Mouse (Mus musculus): Measurements from ENCODE around the gene Hgfac. TPM values are rescaled to one million over a fixed set of nuclear protein-coding genes. Genes with fewer than 3 reads are reported as not detected.

Hgfac gene
- polyA plus RNA-seq, 1 experiment = 11.0 TPM

GRCm38 (mm10) chr5:35010656-35011055, 30.7 kb upstream of the Hgfac start:
- Histone ChIP-seq H3K9me3 (no peaks in the 10 kb centered on the region), H3K36me3 (replicated peaks; ENCODE audit: low read length) (peaks cover 73% of the 10 kb centered on the region), H3K4me3 (replicated peaks) (no peak overlapping the region), H3K27me3 (replicated peaks) (no peaks in the 10 kb centered on the region), H3K4me1 (peaks cover 94% of the 10 kb centered on the region)
- TF ChIP-seq GATA1 (IDR thresholded peaks at IDR 0.05; ENCODE audit: borderline replicate concordance, low read length) (no peak), FLI1 (IDR thresholded peaks at IDR 0.05; ENCODE audit: low read length) (no peak)

DNA sequence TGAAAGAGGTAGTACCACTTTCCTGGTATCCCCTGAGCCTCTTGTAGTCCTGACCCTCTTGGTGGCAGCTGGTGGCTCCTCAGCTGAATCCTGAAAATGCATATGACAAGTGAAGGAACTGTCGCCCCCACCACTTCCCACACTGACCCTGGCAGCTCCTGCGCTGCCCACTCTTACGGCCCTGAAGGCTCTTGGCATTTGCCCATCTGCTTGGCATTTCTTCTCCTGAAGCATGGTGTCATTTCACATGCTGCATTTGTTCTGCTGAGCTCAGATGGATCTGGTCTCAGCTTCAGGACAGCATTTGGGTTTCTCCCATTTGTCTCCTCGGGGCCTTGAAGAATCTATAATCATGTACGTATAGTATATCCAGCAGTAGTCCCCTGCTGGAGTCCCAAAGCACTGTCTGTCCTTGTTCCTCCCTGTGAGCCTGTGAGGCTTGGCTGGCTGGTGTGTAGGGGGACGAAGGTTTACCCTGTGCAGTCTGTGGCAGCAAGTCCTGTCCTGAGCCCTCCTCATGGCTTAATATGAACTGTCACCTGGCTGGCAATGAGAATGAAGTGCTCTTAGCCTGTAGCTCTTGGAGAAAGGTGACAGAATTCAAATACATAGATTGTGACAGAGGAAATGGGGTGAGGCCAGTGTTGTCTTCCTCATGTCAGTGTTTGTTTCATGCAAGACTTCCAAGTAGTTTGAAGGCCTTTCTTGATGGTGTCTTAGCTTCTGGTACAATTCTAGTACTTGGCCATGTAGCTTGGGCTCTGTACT, 30.0 kb upstream of the Hgfac start:
- Histone ChIP-seq H3K36me3 (replicated peaks; ENCODE audit: low read length) (peaks cover 76% of the 10 kb centered on the region), H3K27me3 (replicated peaks) (no peaks in the 10 kb centered on the region), H3K9me3 (no peaks in the 10 kb centered on the region), H3K4me1 (peaks cover 94% of the 10 kb centered on the region), H3K4me3 (replicated peaks) (no peak overlapping the region)
- TF ChIP-seq GATA1 (IDR thresholded peaks at IDR 0.05; ENCODE audit: borderline replicate concordance, low read length) = no peak

- Histone ChIP-seq H3K4me1 (peaks cover 95% of the 10 kb centered on the region), H3K36me3 (replicated peaks; ENCODE audit: low read length) (peaks cover 70% of the 10 kb centered on the region), H3K4me3 (replicated peaks) (no peak overlapping the region), H3K27me3 (replicated peaks) (no peaks in the 10 kb centered on the region), H3K9me3 (no peaks in the 10 kb centered on the region)
- no peak for TF ChIP-seq FLI1 (IDR thresholded peaks at IDR 0.05; ENCODE audit: low read length)
- TF ChIP-seq GATA1 (IDR thresholded peaks at IDR 0.05; ENCODE audit: borderline replicate concordance, low read length) = no peak
Measured at GRCm38 (mm10) chr5:35014036-35014435, 27.3 kb upstream of the Hgfac start.

- no peaks in the 10 kb centered on the region for H3K9me3 ChIP-seq
- no peak overlapping the region for H3K4me3 ChIP-seq (replicated peaks)
- no peaks in the 10 kb centered on the region for H3K27me3 ChIP-seq (replicated peaks)
- H3K36me3 ChIP-seq (replicated peaks; ENCODE audit: low read length) = peaks cover 82% of the 10 kb centered on the region
- peaks cover 100% of the 10 kb centered on the region for H3K4me1 ChIP-seq
- TF ChIP-seq FLI1 (IDR thresholded peaks at IDR 0.05; ENCODE audit: low read length) (no peak), GATA1 (IDR thresholded peaks at IDR 0.05; ENCODE audit: borderline replicate concordance, low read length) (no peak)
Measured at GRCm38 (mm10) chr5:35019673-35020300, 21.5 kb upstream of the Hgfac start.

DNA sequence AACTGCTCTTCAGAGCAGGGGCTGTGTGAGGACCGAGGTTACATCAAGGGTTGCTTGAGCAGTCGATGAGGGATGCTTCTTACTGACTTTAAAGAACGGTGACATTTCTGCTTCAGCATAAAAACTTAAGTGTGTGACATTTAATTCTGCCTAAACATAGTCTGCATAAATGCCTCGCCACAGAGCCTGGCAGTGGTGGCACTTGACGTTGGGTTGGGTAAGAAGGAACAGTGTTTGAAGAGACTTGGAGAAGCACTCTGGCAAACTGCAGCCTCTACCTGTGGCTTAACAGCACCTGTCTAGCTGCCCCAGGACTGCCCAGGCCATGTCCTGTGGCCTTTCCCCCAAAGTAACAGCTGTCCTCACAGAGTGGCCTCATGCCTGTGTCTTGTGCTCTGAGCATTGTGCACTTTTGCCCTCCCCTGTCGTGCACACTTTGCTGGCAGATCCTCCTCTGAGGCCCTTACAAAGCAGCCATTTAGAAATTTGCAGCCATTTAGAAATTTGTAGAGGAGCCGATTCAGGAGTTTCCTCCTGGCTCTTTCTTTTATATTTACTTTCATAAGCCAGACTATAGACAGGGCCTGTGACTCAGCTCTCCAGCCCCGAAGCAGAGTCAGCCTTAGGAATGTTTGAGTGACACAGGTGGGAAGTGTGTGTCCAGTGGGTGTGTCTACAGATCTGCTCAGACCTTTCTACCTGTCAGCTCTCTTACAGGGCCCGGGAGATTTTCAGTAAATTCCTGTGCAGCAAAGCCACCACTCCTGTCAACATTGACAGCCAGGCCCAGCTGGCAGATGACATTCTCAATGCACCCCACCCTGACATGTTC, 20.7 kb upstream of the Hgfac start:
- no peak overlapping the region for H3K4me3 ChIP-seq (replicated peaks)
- H3K4me1 ChIP-seq = peaks cover 100% of the 10 kb centered on the region
- no peaks in the 10 kb centered on the region for H3K27me3 ChIP-seq (replicated peaks)
- peaks cover 86% of the 10 kb centered on the region for H3K36me3 ChIP-seq (replicated peaks; ENCODE audit: low read length)
- H3K9me3 ChIP-seq = no peaks in the 10 kb centered on the region
- TF ChIP-seq GATA1 (IDR thresholded peaks at IDR 0.05; ENCODE audit: borderline replicate concordance, low read length) (no peak), FLI1 (IDR thresholded peaks at IDR 0.05; ENCODE audit: low read length) (no peak)

GRCm38 (mm10) chr5:35024975-35025374, 16.3 kb upstream of the Hgfac start:
- peaks cover 100% of the 10 kb centered on the region for H3K4me1 ChIP-seq
- peaks cover 100% of the 10 kb centered on the region for H3K36me3 ChIP-seq (replicated peaks; ENCODE audit: low read length)
- H3K9me3 ChIP-seq = no peaks in the 10 kb centered on the region
- H3K4me3 ChIP-seq (replicated peaks) = no peak overlapping the region
- no peak for TF ChIP-seq GATA1 (IDR thresholded peaks at IDR 0.05; ENCODE audit: borderline replicate concordance, low read length)
- no peak for TF ChIP-seq FLI1 (IDR thresholded peaks at IDR 0.05; ENCODE audit: low read length)
- H3K27me3 ChIP-seq (replicated peaks) = no peaks in the 10 kb centered on the region

DNA sequence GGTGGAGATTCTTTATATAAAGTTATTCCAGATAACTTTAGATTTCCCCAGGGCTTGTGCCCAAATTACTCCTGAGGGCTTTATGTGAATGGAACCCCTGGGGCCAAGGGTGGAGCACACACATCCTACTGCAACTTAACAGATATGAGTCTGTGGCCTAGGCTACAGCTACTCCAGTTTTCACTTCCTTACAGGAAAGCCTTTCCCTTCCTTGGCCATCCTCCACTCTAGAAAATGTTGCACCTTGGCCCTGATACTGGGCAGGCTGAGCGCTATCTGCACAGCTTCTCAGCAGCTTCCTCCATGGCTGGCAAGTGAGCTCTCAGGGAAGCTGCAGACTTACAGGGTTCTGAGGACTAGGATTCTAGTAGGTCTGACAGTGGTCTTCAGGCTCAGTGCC, 12.0 kb upstream of the Hgfac start:
- H3K36me3 ChIP-seq (replicated peaks; ENCODE audit: low read length) = peaks cover 100% of the 10 kb centered on the region
- TF ChIP-seq GATA1 (IDR thresholded peaks at IDR 0.05; ENCODE audit: borderline replicate concordance, low read length) (no peak), FLI1 (IDR thresholded peaks at IDR 0.05; ENCODE audit: low read length) (no peak)
- H3K27me3 ChIP-seq (replicated peaks) = no peaks in the 10 kb centered on the region
- H3K9me3 ChIP-seq = no peaks in the 10 kb centered on the region
- H3K4me1 ChIP-seq = peaks cover 100% of the 10 kb centered on the region
- H3K4me3 ChIP-seq (replicated peaks) = no peak overlapping the region

- TF ChIP-seq GATA1 (IDR thresholded peaks at IDR 0.05; ENCODE audit: borderline replicate concordance, low read length) (no peak), FLI1 (IDR thresholded peaks at IDR 0.05; ENCODE audit: low read length) (no peak)
- Histone ChIP-seq H3K4me1 (peaks cover 100% of the 10 kb centered on the region), H3K4me3 (replicated peaks) (no peak overlapping the region), H3K27me3 (replicated peaks) (no peaks in the 10 kb centered on the region), H3K36me3 (replicated peaks; ENCODE audit: low read length) (peaks cover 100% of the 10 kb centered on the region), H3K9me3 (no peaks in the 10 kb centered on the region)
Measured at GRCm38 (mm10) chr5:35029755-35030154, 11.6 kb upstream of the Hgfac start.

GRCm38 (mm10) chr5:35033068-35033467, 8.2 kb upstream of the Hgfac start:
- Histone ChIP-seq H3K4me1 (peaks cover 99% of the 10 kb centered on the region), H3K9me3 (no peaks in the 10 kb centered on the region), H3K4me3 (replicated peaks) (peak overlapping the region; percentile 31), H3K27me3 (replicated peaks) (no peaks in the 10 kb centered on the region), H3K36me3 (replicated peaks; ENCODE audit: low read length) (peaks cover 84% of the 10 kb centered on the region)
- no peak for TF ChIP-seq FLI1 (IDR thresholded peaks at IDR 0.05; ENCODE audit: low read length)
- TF ChIP-seq GATA1 (IDR thresholded peaks at IDR 0.05; ENCODE audit: borderline replicate concordance, low read length) = no peak

Data from megakaryocyte, embryonic 14.5 days (primary cell).